In genomic region chr3:68495736-68496242, GRCm38 (mm10) we compare ENCODE assay signal across 8 mouse cellular contexts.
A peak's percentile ranks its signal among the peaks of the same experiment; 100 is the strongest.
DNase-seq lines count a peak whose midpoint lies in the region; ATAC-seq and TF ChIP-seq lines count a peak whose summit lies in the region.

No protein-coding gene starts in this region.

- H3K9ac ChIP-seq in liver, adult 2 months (ENCODE audit: low read depth, low read length): no peak overlapping the region
- peak overlapping the region; percentile 78 for H3K9ac ChIP-seq in embryonic facial prominence, embryonic 12.5 days
- peak overlapping the region; percentile 88 for H3K9ac ChIP-seq in hindbrain, embryonic 13.5 days
- H3K9ac ChIP-seq in liver, embryonic 14.5 days (replicated peaks): no peak overlapping the region

- TF ChIP-seq POLR2A in liver, adult 2 months (IDR thresholded peaks at IDR 0.05; ENCODE audit: extremely low read depth, insufficient read depth, low read length): no peak
- no peak for TF ChIP-seq POLR2A in small intestine, adult 2 months (IDR thresholded peaks at IDR 0.05; ENCODE audit: low read depth, low read length)

- H3K79me2 ChIP-seq in liver, adult 2 months (ENCODE audit: control insufficient read depth, insufficient read depth, low read length): no peaks in the 10 kb centered on the region

- H3K4me3 ChIP-seq in liver, adult 2 months (ENCODE audit: insufficient read depth, low read depth, low read length): peak overlapping the region; percentile 100
- peak overlapping the region; percentile 73 for H3K4me3 ChIP-seq in embryonic facial prominence, embryonic 12.5 days
- peak overlapping the region; percentile 72 for H3K4me3 ChIP-seq in hindbrain, embryonic 13.5 days
- H3K4me3 ChIP-seq in liver, embryonic 14.5 days (ENCODE audit: insufficient read depth in 1 of 2, low read depth in 2 of 2, low read length in 2 of 2): peak overlapping the region in 1 of 2 experiments; percentile 58; a peak in 2 of 4 replicates
- H3K4me3 ChIP-seq in small intestine, adult 2 months (ENCODE audit: low read depth, low read length): peak overlapping the region; percentile 82

- peak overlapping the region; percentile 96 for H3K4me2 ChIP-seq in embryonic facial prominence, embryonic 12.5 days (replicated peaks)
- peak overlapping the region; percentile 91 for H3K4me2 ChIP-seq in hindbrain, embryonic 13.5 days
- H3K4me2 ChIP-seq in liver, embryonic 14.5 days (ENCODE audit: low read depth): peak overlapping the region; percentile 73

- no peaks in the 10 kb centered on the region for H3K36me3 ChIP-seq in liver, adult 2 months (ENCODE audit: control insufficient read depth, insufficient read depth, low read length)
- no peaks in the 10 kb centered on the region for H3K36me3 ChIP-seq in embryonic facial prominence, embryonic 12.5 days
- no peaks in the 10 kb centered on the region for H3K36me3 ChIP-seq in hindbrain, embryonic 13.5 days
- no peaks in the 10 kb centered on the region for H3K36me3 ChIP-seq in liver, embryonic 14.5 days (replicated peaks; ENCODE audit: control insufficient read depth, insufficient read depth, low read depth)
- H3K36me3 ChIP-seq in small intestine, adult 2 months (ENCODE audit: control insufficient read depth, insufficient read depth, low read length): no peaks in the 10 kb centered on the region

- WGBS in liver, adult 2 months: 26% methylated on average over 9 of the region's 9 CpGs
- 1% methylated on average over 9 of the region's 9 CpGs for WGBS in embryonic facial prominence, embryonic 12.5 days
- WGBS in hindbrain, embryonic 13.5 days: under 1% methylated on average over 9 of the region's 9 CpGs
- 7% methylated on average over 9 of the region's 9 CpGs for WGBS in liver, embryonic 14.5 days (ENCODE audit: insufficient replicate concordance)
- WGBS in small intestine, adult 2 months: 11% methylated on average over 9 of the region's 9 CpGs

- no peak for TF ChIP-seq CTCF in liver, adult 2 months (IDR thresholded peaks at IDR 0.05; ENCODE audit: low read depth, low read length)
- TF ChIP-seq CTCF in liver, embryonic 14.5 days (IDR thresholded peaks at IDR 0.05; ENCODE audit: low read depth): no peak
- no peak for TF ChIP-seq CTCF in small intestine, adult 2 months (IDR thresholded peaks at IDR 0.05; ENCODE audit: extremely low read depth, insufficient read length, insufficient replicate concordance, low read depth, low read length)

- H3K9me3 ChIP-seq in embryonic facial prominence, embryonic 12.5 days: no peaks in the 10 kb centered on the region
- H3K9me3 ChIP-seq in hindbrain, embryonic 13.5 days: no peaks in the 10 kb centered on the region
- H3K9me3 ChIP-seq in liver, embryonic 14.5 days (ENCODE audit: control insufficient read depth, low read length): no peaks in the 10 kb centered on the region

- no peak for TF ChIP-seq EP300 in liver, embryonic 14.5 days (IDR thresholded peaks at IDR 0.05; ENCODE audit: low read depth)

- ATAC-seq in embryonic facial prominence, embryonic 12.5 days (ENCODE audit: insufficient number of reproducible peaks, insufficient read depth, low FRiP score, low TSS enrichment): 0 out of 2 replicates have a peak, but pooled peaks have one; percentile 4
- 0 out of 2 replicates have a peak, but pooled peaks have one; percentile 1 for ATAC-seq in hindbrain, embryonic 13.5 days (ENCODE audit: low FRiP score)
- no peak for ATAC-seq in liver, embryonic 14.5 days (ENCODE audit: insufficient read depth)

- DNase-seq in liver, adult 2 months (ENCODE audit: extremely low read depth, low read depth, low spot score): no peak
- no peak for DNase-seq in liver
- DNase-seq in liver, embryonic 14.5 days (ENCODE audit: low read depth in 3 of 3, low spot score in 3 of 3): no peak
- no peak for DNase-seq in gastrocnemius, postnatal 10 days
- DNase-seq in gastrocnemius, postnatal 25 days: no peak

- peaks cover 16% of the 10 kb centered on the region for H3K27me3 ChIP-seq in liver, adult 2 months (ENCODE audit: control insufficient read depth, insufficient read depth, low read length)
- H3K27me3 ChIP-seq in embryonic facial prominence, embryonic 12.5 days: no peaks in the 10 kb centered on the region
- H3K27me3 ChIP-seq in hindbrain, embryonic 13.5 days: peaks cover 11% of the 10 kb centered on the region; the same call in 1 of the 2 replicates
- H3K27me3 ChIP-seq in liver, embryonic 14.5 days (ENCODE audit: control insufficient read depth, insufficient read depth, low read length): peaks cover 38% of the 10 kb centered on the region
- H3K27me3 ChIP-seq in small intestine, adult 2 months (ENCODE audit: control insufficient read depth, insufficient read depth, low read length): peaks cover 22% of the 10 kb centered on the region; the same call in 1 of the 2 replicates

- no peak overlapping the region for H3K27ac ChIP-seq in liver, adult 2 months (replicated peaks; ENCODE audit: insufficient read depth, low read depth, low read length)
- H3K27ac ChIP-seq in embryonic facial prominence, embryonic 12.5 days: peak overlapping the region; percentile 85
- peak overlapping the region; percentile 86 for H3K27ac ChIP-seq in hindbrain, embryonic 13.5 days
- no peak overlapping the region for H3K27ac ChIP-seq in liver, embryonic 14.5 days
- 0 out of 2 replicates have a peak overlapping the region, but pooled peaks have one; percentile 10 for H3K27ac ChIP-seq in small intestine, adult 2 months (ENCODE audit: insufficient read depth, low read depth, low read length)

- H3K4me1 ChIP-seq in liver, adult 2 months (ENCODE audit: control insufficient read depth, insufficient read depth, low read length): peaks cover 7% of the 10 kb centered on the region
- H3K4me1 ChIP-seq in embryonic facial prominence, embryonic 12.5 days: peaks cover 26% of the 10 kb centered on the region
- peaks cover 39% of the 10 kb centered on the region for H3K4me1 ChIP-seq in hindbrain, embryonic 13.5 days (replicated peaks)
- H3K4me1 ChIP-seq in liver, embryonic 14.5 days (replicated peaks; ENCODE audit: control insufficient read depth in 2 of 2, insufficient read depth in 2 of 2, low read length in 1 of 2): peaks cover 12 to 29% of the 10 kb centered on the region in 2 experiments; a peak in 3 of 4 replicates
- H3K4me1 ChIP-seq in small intestine, adult 2 months (ENCODE audit: control insufficient read depth, insufficient read depth, insufficient read length, low read length): peaks cover 2% of the 10 kb centered on the region; the same call in 1 of the 2 replicates

Comparison
In these comparisons a context has a peak if more than half of its experiments do, and no peak if none do; other contexts are left out.
1. H3K27ac ChIP-seq: peak in embryonic facial prominence, embryonic 12.5 days (single experiment), hindbrain, embryonic 13.5 days (single experiment) and small intestine, adult 2 months (single experiment); none in liver, adult 2 months (single experiment) and liver, embryonic 14.5 days (single experiment).
2. H3K9ac ChIP-seq: peak in embryonic facial prominence, embryonic 12.5 days (single experiment) and hindbrain, embryonic 13.5 days (single experiment); none in liver, adult 2 months (single experiment) and liver, embryonic 14.5 days (single experiment).
3. Peak in every context shown above with its lines, with median percentiles within 50 percentile points of each other: H3K4me2 ChIP-seq.